Mouse (Mus musculus): Measurements from ENCODE around the gene Cutal. TPM values are rescaled to one million over a fixed set of nuclear protein-coding genes. Genes with fewer than 3 reads are reported as not detected.

Cutal gene
- total and polyA plus RNA-seq, 3 experiments = not detected

DNA sequence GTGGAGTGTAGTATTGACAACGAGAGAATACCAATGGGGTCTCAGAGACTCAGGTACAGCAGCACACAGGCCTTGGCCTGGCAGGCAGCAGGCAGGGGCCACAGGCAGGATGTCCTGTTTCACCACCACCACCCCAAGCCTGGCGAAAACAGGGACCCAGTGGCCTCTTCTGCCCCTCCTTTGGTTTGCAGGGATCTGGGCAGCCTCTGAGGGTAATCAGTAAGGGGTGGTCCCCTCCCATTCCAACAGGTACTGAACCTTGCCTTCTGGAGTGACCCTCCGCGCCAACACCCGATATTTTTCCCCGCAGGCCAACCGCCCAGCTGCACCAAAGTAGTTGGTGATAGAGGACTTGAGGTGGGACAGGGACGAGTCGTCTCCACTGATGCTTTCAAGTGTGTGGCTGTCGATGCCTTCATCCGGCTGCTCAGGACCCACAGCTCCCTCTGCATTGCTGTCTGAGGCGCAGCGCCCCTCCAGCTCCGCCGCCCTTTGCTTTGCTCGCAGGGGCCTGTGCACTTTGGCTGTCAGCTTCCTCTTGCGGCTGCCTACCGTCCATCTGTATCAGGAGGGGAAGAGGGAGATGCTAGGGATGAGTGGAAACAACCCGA, 21.4 kb downstream of the Cutal start:
- H3K79me2 ChIP-seq (ENCODE audit: control insufficient read depth, insufficient read depth, low read length, poor library complexity) = no peaks in the 10 kb centered on the region
- H3K27me3 ChIP-seq (ENCODE audit: control insufficient read depth in 1 of 2, insufficient read depth in 2 of 2, low read length in 2 of 2) = no peaks in the 10 kb centered on the region
- H3K4me1 ChIP-seq (ENCODE audit: control insufficient read depth in 1 of 2, insufficient read depth in 2 of 2, low read length in 2 of 2) = no peaks in the 10 kb centered on the region
- H3K27ac ChIP-seq (ENCODE audit: control insufficient read depth, low read depth, low read length) = no peak overlapping the region
- no peaks in the 10 kb centered on the region for H3K9me3 ChIP-seq (replicated peaks; ENCODE audit: insufficient read depth, low read length)
- no peaks in the 10 kb centered on the region for H3K36me3 ChIP-seq (ENCODE audit: control insufficient read depth in 1 of 2, insufficient read depth in 2 of 2, low read length in 2 of 2)
- TF ChIP-seq MXI1 (IDR thresholded peaks at IDR 0.05; ENCODE audit: low read depth, low read length) (no peak), HCFC1 (IDR thresholded peaks at IDR 0.05; ENCODE audit: low read depth, low read length) (no peak), MAFK (IDR thresholded peaks at IDR 0.05; ENCODE audit: borderline replicate concordance, low read depth, low read length) (no peak)
- DNase-seq (ENCODE audit: low read depth, low spot score) = no peak
- H3K4me3 ChIP-seq (ENCODE audit: control insufficient read depth in 1 of 2, insufficient read depth in 1 of 2, low read depth in 2 of 2, low read length in 2 of 2) = no peak overlapping the region
- H3K9ac ChIP-seq (ENCODE audit: control insufficient read depth, low read depth, low read length, poor library complexity, severe bottlenecking) = no peak overlapping the region

GRCm38 (mm10) chr2:34896821-34897460, 22.7 kb downstream of the Cutal start:
- DNase-seq (ENCODE audit: low read depth, low spot score) = no peak

GRCm38 (mm10) chr2:34897820-34898219, 23.6 kb downstream of the Cutal start:
- Histone ChIP-seq H3K79me2 (ENCODE audit: control insufficient read depth, insufficient read depth, low read length, poor library complexity) (no peaks in the 10 kb centered on the region), H3K27me3 (ENCODE audit: control insufficient read depth in 1 of 2, insufficient read depth in 2 of 2, low read length in 2 of 2) (no peaks in the 10 kb centered on the region), H3K36me3 (ENCODE audit: control insufficient read depth in 1 of 2, insufficient read depth in 2 of 2, low read length in 2 of 2) (no peaks in the 10 kb centered on the region), H3K9ac (ENCODE audit: control insufficient read depth, low read depth, low read length, poor library complexity, severe bottlenecking) (no peak overlapping the region), H3K9me3 (replicated peaks; ENCODE audit: insufficient read depth, low read length) (no peaks in the 10 kb centered on the region), H3K27ac (ENCODE audit: control insufficient read depth, low read depth, low read length) (no peak overlapping the region), H3K4me3 (ENCODE audit: control insufficient read depth in 1 of 2, insufficient read depth in 1 of 2, low read depth in 2 of 2, low read length in 2 of 2) (no peak overlapping the region), H3K4me1 (ENCODE audit: control insufficient read depth in 1 of 2, insufficient read depth in 2 of 2, low read length in 2 of 2) (no peaks in the 10 kb centered on the region)
- DNase-seq (ENCODE audit: low read depth, low spot score) = peak; percentile 75
- TF ChIP-seq MXI1 (IDR thresholded peaks at IDR 0.05; ENCODE audit: low read depth, low read length) (no peak), MEF2A (IDR thresholded peaks at IDR 0.05; ENCODE audit: extremely low read depth, insufficient replicate concordance, low read depth, low read length, poor library complexity, severe bottlenecking) (no peak), POLR2AphosphoS5 (IDR thresholded peaks at IDR 0.05; ENCODE audit: borderline replicate concordance, low read depth, low read length) (no peak), BHLHE40 (IDR thresholded peaks at IDR 0.05; ENCODE audit: borderline replicate concordance, low read depth, low read length) (peak; percentile 34; the same call in 1 of the 2 replicates), CHD2 (IDR thresholded peaks at IDR 0.05; ENCODE audit: low read length) (no peak), SIN3A (IDR thresholded peaks at IDR 0.05; ENCODE audit: low read length) (peak; percentile 29; the same call in 1 of the 2 replicates), CHD1 (IDR thresholded peaks at IDR 0.05; ENCODE audit: low read depth, low read length) (no peak), NELFE (IDR thresholded peaks at IDR 0.05; ENCODE audit: low read depth, low read length) (no peak), RAD21 (IDR thresholded peaks at IDR 0.05; ENCODE audit: low read depth, low read length) (peak; percentile 54), MYB (IDR thresholded peaks at IDR 0.05; ENCODE audit: low read depth, low read length) (no peak), SMC3 (IDR thresholded peaks at IDR 0.05; ENCODE audit: low read depth, low read length) (peak; percentile 56), CTCF (IDR thresholded peaks at IDR 0.05 in 2 of 3, conservative IDR thresholded peaks at IDR 0.05 in 1 of 3; ENCODE audit: control insufficient read depth in 1 of 3, insufficient read depth in 1 of 3, low read depth in 2 of 3, low read length in 3 of 3, poor library complexity in 1 of 3, severe bottlenecking in 1 of 3) (peak; percentile 67 to 90 (median 85)), MAX (IDR thresholded peaks at IDR 0.05; ENCODE audit: low read length) (no peak)

More at GRCm38 (mm10) chr2:34896821-34897460, 22.7 kb downstream of the Cutal start:
- no peak overlapping the region for H3K27ac ChIP-seq (ENCODE audit: control insufficient read depth, low read depth, low read length)
- no peaks in the 10 kb centered on the region for H3K9me3 ChIP-seq (replicated peaks; ENCODE audit: insufficient read depth, low read length)
- no peaks in the 10 kb centered on the region for H3K4me1 ChIP-seq (ENCODE audit: control insufficient read depth in 1 of 2, insufficient read depth in 2 of 2, low read length in 2 of 2)
- no peak for TF ChIP-seq GABPA (IDR thresholded peaks at IDR 0.05; ENCODE audit: low read depth, low read length)
- no peaks in the 10 kb centered on the region for H3K36me3 ChIP-seq (ENCODE audit: control insufficient read depth in 1 of 2, insufficient read depth in 2 of 2, low read length in 2 of 2)
- no peaks in the 10 kb centered on the region for H3K79me2 ChIP-seq (ENCODE audit: control insufficient read depth, insufficient read depth, low read length, poor library complexity)
- H3K9ac ChIP-seq (ENCODE audit: control insufficient read depth, low read depth, low read length, poor library complexity, severe bottlenecking) = no peak overlapping the region
- no peak overlapping the region for H3K4me3 ChIP-seq (ENCODE audit: control insufficient read depth in 1 of 2, insufficient read depth in 1 of 2, low read depth in 2 of 2, low read length in 2 of 2)
- no peaks in the 10 kb centered on the region for H3K27me3 ChIP-seq (ENCODE audit: control insufficient read depth in 1 of 2, insufficient read depth in 2 of 2, low read length in 2 of 2)

Measured in MEL (cell line).